Mouse (Mus musculus): ENCODE data around the gene Dynlt1b.
"Not testable (repeated sequence)": the region's sequence is repeated elsewhere in the genome, so short reads cannot be mapped to it uniquely, and the experiment has no call there.

The Dynlt1b gene

GRCm38 (mm10) chr17:6467638-6468461, 37.9 kb downstream of the Dynlt1b start:
- DNase-seq, result not testable (repeated sequence)

DNA sequence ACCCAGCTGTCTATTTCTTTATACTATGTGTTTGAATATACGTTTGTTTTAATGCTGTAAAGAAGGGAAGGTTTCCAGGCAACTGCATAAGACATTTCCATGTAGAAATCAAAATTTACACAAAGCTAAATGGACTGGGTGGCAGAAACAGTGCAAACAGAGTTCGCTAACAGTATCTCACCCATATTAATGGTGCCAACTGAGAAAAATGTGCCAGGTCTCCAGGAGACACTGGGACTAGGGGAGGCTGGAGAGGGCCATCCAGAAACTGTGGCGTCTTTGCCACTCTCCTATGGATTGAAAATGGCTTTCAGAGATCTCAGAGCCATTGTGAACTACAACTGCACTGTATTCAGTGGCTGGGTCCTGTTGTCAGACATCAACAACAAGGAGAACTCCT, 40.1 kb downstream of the Dynlt1b start:
- not testable (repeated sequence) for DNase-seq

GRCm38 (mm10) chr17:6470671-6471070, 40.8 kb downstream of the Dynlt1b start:
- DNase-seq, result not testable (repeated sequence)

DNA sequence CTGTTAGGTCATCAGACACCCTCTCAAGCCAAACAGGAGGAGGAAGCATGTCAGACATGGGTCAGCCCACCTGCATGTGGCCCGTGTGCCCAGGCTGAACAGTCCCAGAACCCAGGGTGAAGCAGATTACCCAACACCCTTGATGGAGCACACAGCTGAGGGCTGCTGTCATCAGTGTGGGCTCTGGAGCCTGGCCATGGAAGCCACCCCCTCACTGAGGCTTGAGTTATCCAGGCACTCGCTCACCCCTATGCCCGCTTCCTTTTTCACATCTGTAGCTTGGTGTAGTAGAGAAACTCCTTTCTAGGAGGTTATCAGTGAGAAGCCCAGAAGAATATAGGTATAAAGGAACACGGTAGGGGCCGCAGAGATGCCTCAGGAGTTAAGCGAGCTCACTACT, 45.4 kb downstream of the Dynlt1b start:
- not testable (repeated sequence) for DNase-seq

- DNase-seq, result not testable (repeated sequence)
Measured at GRCm38 (mm10) chr17:6475913-6476312, 46.0 kb downstream of the Dynlt1b start.

GRCm38 (mm10) chr17:6476495-6476947, 46.6 kb downstream of the Dynlt1b start:
- not testable (repeated sequence) for DNase-seq

- not testable (repeated sequence) for DNase-seq
Measured at GRCm38 (mm10) chr17:6477026-6477425, 47.1 kb downstream of the Dynlt1b start.

DNA sequence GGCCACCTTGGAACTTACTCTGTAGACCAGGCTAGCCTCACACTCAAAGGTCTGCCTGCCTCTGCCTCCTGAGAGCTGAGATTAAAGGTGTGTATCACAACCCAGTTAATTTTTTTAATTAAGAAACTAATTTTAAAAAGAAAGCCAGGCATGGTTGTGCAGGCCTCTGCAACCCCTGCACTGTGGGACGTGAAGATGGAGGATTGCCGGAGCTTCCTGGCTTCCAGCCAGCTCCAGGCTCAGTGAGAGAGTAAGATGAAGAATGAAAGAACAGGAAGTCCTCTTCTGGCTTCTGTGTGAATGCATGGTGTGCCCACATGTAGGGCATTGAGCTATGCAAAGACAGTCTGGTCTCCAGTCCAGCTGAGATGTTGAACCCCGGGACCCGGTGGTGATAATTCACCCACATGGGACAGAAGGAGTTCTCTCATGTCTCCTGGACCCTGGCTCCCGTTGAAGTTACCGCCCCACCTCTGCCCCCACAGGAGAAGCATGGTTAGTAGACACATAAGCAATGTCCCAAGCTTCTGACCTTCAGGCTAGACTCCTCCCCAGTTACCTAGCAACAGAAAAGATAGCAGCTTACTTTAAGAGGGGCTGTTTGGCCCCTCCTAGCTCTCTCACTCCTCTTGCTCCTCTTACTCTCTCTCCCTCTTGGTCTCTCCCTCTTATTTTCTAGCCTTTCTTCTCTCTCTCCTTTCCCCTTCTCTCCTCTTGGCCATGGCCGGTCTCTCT, 51.1 kb downstream of the Dynlt1b start:
- not testable (repeated sequence) for DNase-seq

DNA sequence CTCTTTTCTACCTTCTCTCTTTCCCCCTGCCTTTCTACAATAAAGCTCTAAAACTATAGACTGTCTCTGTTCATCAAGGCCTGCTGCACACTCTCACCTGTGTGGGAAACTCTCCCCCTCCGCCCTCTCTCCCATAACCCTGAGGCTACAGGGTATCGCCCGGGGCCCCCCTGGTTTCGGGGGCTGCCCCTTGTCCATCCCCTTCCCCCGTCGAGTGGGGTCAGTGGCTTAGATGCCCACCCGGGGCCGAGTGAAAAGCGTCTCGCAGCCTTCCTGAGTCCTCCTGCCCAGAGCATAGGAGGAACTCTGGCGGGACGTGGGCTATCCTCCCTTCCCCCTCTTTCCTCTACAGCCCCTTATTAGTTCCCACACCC, 51.7 kb downstream of the Dynlt1b start:
- DNase-seq, result not testable (repeated sequence)

DNA sequence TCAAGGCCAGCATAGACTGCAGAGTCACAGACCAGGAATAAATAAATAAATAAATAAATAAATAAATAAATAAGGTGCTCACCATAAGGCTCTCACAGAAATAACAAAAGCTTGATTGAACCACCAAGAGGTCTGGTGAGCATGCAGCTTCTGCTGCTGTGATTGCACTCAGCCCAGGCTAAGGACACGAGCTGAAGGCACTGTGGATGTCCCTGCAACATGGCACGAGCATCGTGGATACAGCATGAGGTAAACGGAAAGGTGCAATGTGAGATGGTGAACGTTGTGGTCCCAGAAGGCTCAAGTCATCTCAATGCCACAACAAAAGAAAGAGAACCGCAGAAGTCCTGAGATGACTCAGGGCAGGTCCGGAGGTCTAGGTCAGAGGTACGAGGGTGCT, 52.3 kb downstream of the Dynlt1b start:
- not testable (repeated sequence) for DNase-seq

Data from thymus, adult 18-20 months (tissue).